Mouse (Mus musculus) lung, adult 2 months (tissue): ENCODE measurements at regions not wholly inside any gene's neighbourhood (a gene's known extent, or its start where the extent isn't known, plus 50 kb on each side); places are given as distances from the start of the nearest gene placed in this dataset.

ENCODE experiments used
- DNase-seq: peaks from one replicate; pipeline ENCODE4 v3.0.0; 2022
- H3K4me1 ChIP-seq: fragments of 200-500 bp; 2 replicates; pipeline ENCODE4 v1.6.1; 2011; ENCODE audit warnings: low read length; ENCODE audit not compliant: control insufficient read depth, insufficient read depth
- H3K4me3 ChIP-seq: fragments of 200-500 bp; replicated peaks from 2 replicates; pipeline ENCODE3; 2011; ENCODE audit warnings: low read depth, mild to moderate bottlenecking, control low read depth, low read length; ENCODE audit errors: extremely low read depth
- CTCF ChIP-seq: fragments of 200-500 bp; IDR thresholded peaks from 2 replicates; pipeline ENCODE4 v1.5.1; 2011; ENCODE audit warnings: mild to moderate bottlenecking, low read length, control low read depth; ENCODE audit not compliant: insufficient read depth
- POLR2A ChIP-seq: fragments of 200-500 bp; IDR thresholded peaks from 2 replicates; pipeline ENCODE4 v1.6.1; 2011; ENCODE audit warnings: low read depth, mild to moderate bottlenecking, control low read depth, low read length, borderline replicate concordance; ENCODE audit errors: extremely low read depth
- WGBS: fragments of 180-500 bp; shearing (Covaris S2); methylation state at CpG from one replicate; pipeline ENCODE4 v1.1.7; 2018; 5-methylcytosine and 5-hydroxymethylcytosine counted together

DNA sequence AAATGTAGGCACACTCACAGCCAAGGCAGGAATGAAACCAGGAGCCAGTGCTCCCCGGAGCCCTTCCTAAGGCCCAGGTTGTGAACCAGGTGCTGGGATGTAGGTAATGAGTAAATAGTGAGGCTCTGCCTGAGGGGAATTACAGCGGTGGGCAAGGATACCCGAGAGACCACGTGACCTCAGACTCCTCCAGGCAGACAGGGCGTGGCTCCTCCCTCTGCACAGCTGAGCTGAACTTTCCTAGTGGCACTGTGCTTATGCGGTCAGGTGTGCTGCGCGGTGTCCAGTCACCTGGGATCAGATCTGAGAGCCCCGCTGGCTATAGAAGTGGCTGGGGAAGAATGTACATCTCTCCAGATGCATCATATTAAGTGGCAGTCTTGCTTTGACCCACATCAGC, 176.1 kb upstream of the Rbms3 start:
- WGBS, result 77% methylated on average over 9 of the region's 9 CpGs
- no peak for DNase-seq
- no peaks in the 10 kb centered on the region for H3K4me1 ChIP-seq
- no peak overlapping the region for H3K4me3 ChIP-seq
- TF ChIP-seq POLR2A, result no peak
- TF ChIP-seq CTCF, result no peak

DNA sequence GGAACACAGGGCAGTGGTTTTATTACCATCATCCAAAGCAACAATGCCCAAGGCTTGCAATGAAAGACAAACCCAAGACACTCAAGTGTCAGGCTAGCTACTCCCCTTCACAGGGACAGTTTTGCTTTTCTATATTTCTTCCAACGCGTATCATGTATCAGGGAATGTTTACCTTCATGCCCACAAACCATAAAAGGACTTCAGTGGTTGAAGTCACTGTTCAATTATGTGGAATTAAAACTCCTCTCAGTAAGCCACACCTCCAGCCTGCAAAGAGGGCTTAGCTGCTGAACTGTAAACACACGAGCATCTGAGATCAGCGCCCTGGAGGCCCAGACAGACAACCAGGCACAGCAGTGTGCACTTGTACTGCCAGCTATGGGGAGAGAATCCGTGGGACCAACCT, 154.5 kb upstream of the Rbms3 start:
- TF ChIP-seq CTCF (no peak), POLR2A (no peak)
- Histone ChIP-seq H3K4me3 (no peak overlapping the region), H3K4me1 (no peaks in the 10 kb centered on the region)
- DNase-seq, result no peak
- WGBS, result 63% methylated on average over 5 of the region's 5 CpGs

DNA sequence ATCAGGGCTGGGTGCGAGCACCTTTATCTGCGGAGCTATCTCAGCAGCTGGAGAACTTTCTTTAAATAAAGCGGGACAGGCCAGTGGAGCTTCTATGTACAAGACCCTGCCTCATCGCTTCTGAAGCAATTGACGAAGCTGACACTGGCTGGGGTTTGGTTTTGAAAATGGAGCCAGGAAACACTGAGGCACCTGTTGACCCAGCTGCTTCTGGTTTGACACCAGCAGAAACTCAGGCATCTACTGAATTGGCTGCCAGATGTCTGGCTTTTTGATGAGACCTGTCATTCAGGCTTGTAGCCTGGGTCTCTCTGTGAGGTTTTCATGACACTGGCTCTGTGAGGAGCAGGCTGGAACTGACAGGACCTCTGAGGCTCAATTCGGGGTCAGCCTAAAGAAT, 124.9 kb upstream of the Rbms3 start:
- H3K4me3 ChIP-seq, result no peak overlapping the region
- no peak for DNase-seq
- no peaks in the 10 kb centered on the region for H3K4me1 ChIP-seq
- WGBS, result 93% methylated on average over 6 of the region's 6 CpGs
- no peak for TF ChIP-seq CTCF
- TF ChIP-seq POLR2A, result no peak

DNA sequence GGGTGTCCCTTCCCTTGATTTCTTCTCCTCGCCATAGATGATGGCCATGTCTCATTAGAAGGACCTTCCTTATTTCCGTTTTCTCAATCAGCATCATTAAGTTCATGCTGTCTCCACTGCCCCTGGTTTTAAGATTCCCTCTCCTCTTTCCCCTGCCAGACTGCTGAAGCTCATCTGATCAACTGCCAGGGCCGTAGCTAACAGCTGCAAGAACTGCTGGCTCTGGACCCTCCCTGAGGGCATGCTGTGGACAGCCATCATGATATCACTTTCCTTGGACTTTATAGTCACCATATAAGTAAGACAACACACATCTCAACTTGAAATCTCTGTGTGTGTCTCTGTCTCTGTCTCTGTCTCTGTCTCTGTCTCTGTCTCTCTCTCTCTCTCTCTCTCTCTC, 123.8 kb upstream of the Rbms3 start:
- TF ChIP-seq POLR2A (no peak), CTCF (no peak)
- Histone ChIP-seq H3K4me3 (no peak overlapping the region), H3K4me1 (0 out of 2 replicates have a peak, but pooled peaks cover 2% of the 10 kb centered on the region)
- 85% methylated on average over 3 of the region's 3 CpGs for WGBS
- DNase-seq, result no peak

DNA sequence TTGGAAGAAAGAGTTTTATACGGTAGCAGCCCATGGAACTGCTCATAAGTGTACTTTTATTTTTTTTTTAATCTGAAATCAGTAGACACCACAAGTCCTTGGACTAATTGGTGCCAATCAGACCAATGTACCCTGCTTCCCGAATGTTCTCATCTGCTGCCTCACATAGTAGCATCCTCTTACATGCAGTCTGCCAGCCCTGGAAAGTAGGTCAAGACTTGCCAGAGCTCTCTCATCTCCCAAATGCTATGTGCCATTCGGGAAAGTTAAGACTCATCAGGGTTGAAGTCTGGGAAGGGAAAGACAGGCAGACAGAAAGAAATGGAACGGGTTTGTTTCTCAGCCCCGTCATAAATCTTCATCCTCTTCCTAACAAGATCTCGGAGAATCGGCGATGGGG, 115.2 kb upstream of the Rbms3 start:
- H3K4me3 ChIP-seq, result no peak overlapping the region
- TF ChIP-seq POLR2A (no peak), CTCF (no peak)
- DNase-seq, result no peak
- WGBS, result 91% methylated on average over 8 of the region's 8 CpGs
- H3K4me1 ChIP-seq, result 0 out of 2 replicates have a peak, but pooled peaks cover 2% of the 10 kb centered on the region

DNA sequence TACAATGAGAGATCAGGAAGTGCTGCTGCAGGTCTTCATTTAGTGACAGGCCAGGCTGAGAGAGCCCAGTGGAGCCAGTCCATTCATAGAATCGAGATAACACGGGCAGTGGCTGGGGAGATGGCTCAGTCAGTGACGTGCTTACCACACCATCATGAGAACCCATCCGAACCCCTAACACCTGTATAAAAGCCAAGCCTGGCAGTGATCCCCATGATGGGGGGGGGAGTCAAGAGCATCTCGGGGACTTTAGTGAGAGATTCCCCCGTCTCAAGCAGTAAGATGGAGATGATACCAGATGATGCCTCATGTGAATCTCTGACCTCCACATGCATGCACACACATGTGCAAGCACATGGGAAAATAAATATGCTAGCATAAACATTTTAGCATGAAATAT, 99.7 kb upstream of the Rbms3 start:
- TF ChIP-seq CTCF (no peak), POLR2A (no peak)
- no peak overlapping the region for H3K4me3 ChIP-seq
- WGBS, result 92% methylated on average over 6 of the region's 6 CpGs
- DNase-seq, result no peak
- H3K4me1 ChIP-seq, result no peaks in the 10 kb centered on the region

DNA sequence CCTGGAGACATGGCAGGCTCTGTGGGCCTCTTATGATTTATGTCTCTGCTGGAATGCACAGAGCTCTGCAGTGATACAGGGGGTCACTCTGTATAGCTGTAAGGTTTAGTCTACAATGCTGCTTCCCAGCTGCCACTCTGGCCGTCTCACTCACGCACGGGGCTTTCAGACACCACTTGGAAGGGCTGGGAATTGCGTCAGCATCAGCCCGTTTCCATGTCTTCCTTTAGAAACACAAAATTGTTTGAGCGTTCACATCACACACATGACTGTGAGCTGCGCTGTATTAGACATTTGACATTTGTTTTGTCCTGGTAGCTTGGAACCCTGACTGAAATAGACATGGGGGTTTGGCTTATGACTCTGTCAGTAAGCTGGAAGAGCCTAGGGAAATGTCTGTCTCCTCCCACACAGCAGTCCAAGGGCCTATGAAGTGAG, 90.5 kb upstream of the Rbms3 start:
- H3K4me1 ChIP-seq, result no peaks in the 10 kb centered on the region
- no peak overlapping the region for H3K4me3 ChIP-seq
- TF ChIP-seq POLR2A, result no peak
- TF ChIP-seq CTCF, result no peak
- 69% methylated on average over 7 of the region's 7 CpGs for WGBS
- no peak for DNase-seq

DNA sequence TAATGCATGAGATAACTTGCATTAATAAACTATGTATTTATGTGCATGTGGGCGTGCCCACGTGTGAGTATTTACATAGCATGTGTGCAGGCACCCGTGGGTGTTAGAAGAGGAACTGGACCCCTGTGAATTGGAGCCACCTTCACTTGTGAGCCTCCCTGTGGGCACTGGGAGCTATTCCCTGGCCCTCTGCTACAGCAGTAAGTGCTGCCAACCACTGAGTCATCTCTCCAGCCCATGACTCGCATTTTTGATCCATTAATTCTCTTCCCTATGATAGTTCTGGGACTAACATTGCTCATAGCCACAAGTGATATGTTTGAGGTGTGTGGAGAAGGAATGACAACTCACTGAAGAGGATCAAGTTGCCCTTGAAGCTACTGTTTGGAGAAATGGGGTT, 87.6 kb upstream of the Rbms3 start:
- no peak for DNase-seq
- Histone ChIP-seq H3K4me3 (no peak overlapping the region), H3K4me1 (no peaks in the 10 kb centered on the region)
- no peak for TF ChIP-seq CTCF
- TF ChIP-seq POLR2A, result no peak
- 73% methylated on average over 4 of the region's 4 CpGs for WGBS

DNA sequence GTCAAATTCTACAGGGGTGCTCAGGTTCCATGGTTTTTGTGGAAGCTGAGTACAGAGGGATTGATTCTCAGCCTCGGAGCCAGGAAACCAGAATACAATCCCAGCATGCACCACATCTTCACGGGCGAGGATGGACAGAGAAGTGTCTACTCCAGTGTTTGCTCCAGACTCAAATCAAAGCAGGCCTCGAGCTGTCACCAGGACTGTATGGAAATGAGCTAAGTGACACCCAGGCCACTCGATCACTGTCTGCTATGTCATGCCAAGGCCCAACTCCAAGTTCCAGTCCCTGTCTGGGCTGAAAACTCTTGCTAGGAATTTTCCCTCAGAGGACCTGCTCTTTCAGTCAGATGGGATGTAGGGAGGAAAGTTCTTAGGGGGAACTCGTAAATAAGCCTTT, 86.8 kb upstream of the Rbms3 start:
- H3K4me3 ChIP-seq, result no peak overlapping the region
- DNase-seq, result no peak
- no peak for TF ChIP-seq CTCF

DNA sequence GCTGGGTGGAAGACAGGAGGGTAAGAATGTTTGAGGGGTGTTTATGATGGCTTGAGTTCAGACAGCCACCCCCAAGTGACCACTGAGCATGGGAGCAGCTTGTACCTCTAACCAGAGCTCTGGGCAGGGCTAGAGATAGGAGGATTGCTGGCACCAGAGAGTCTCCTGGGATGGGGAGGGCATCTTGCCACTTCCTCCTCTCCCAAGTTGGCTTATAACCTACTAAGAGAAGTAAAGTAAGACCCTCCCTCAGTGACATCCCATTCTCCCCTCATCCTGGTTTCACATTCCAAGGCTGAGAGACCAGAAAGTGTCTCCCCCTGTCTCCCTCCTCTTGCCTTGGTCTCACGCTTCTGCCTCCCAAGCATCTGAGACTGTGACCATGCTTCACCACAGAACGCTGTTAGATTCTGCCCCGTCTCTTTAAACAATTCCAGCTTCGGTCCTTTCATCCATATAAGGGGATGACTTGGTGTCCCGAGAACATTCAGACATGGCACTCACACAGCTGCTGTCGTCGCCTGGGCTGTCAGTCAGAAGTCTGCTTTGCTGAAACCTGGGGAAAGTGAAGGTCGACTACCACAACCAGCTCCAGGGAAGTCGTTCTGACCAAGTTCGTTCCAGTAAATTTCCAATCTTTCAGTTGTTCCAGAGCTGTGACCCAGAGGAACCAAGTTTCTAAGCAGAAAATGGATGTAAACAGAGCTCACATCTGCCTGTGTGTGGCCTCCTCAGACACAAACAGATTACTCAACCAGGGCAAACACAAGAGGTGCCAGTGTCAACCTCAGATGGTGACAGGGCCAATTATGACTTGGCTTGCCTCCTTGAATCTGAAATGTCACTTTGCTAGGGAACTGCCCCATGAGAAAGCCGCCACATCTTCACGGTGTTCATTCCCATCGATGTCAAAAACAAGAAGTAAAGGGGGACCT, 85.3 kb upstream of the Rbms3 start:
- TF ChIP-seq CTCF (no peak), POLR2A (no peak)
- no peak overlapping the region for H3K4me3 ChIP-seq
- no peak for DNase-seq
- 60% methylated on average over 13 of the region's 13 CpGs for WGBS
- H3K4me1 ChIP-seq, result no peaks in the 10 kb centered on the region

More for the DNA sequence above, 86.8 kb upstream of the Rbms3 start:
- WGBS, result 78% methylated on average over 6 of the region's 6 CpGs
- no peaks in the 10 kb centered on the region for H3K4me1 ChIP-seq
